Mouse (Mus musculus): ENCODE results near the gene Fam217b.

Gene Fam217b

GRCm38 (mm10) chr2:178430231-178430630, 15.9 kb downstream of the Fam217b start, which contains the start of gene Cdh26:
TSS of gene Cdh26 (plus strand) at chr2:178430531.
- in situ Hi-C loops (cut with MboI; ENCODE audit: low pct_unique_long_range_greater_than_20kb in 1 of 2, low sequenced_read_pairs in 2 of 2, unreplicated experiment in 1 of 2) = no loop called here

GRCm38 (mm10) chr2:178433495-178433894, 19.2 kb downstream of the Fam217b start:
- in situ Hi-C loops (cut with MboI; ENCODE audit: low pct_unique_long_range_greater_than_20kb in 1 of 2, low sequenced_read_pairs in 2 of 2, unreplicated experiment in 1 of 2) = no loop called here

GRCm38 (mm10) chr2:178433903-178434302, 19.6 kb downstream of the Fam217b start:
- in situ Hi-C loops (cut with MboI; ENCODE audit: low pct_unique_long_range_greater_than_20kb in 1 of 2, low sequenced_read_pairs in 2 of 2, unreplicated experiment in 1 of 2) = no loop called here

- in situ Hi-C loops (cut with MboI; ENCODE audit: low pct_unique_long_range_greater_than_20kb in 1 of 2, low sequenced_read_pairs in 2 of 2, unreplicated experiment in 1 of 2) = no loop called here
Observed at GRCm38 (mm10) chr2:178437311-178437710, 23.0 kb downstream of the Fam217b start.

- in situ Hi-C loops (cut with MboI; ENCODE audit: low pct_unique_long_range_greater_than_20kb in 1 of 2, low sequenced_read_pairs in 2 of 2, unreplicated experiment in 1 of 2) = no loop called here
Observed at GRCm38 (mm10) chr2:178449386-178449785, 35.1 kb downstream of the Fam217b start.

GRCm38 (mm10) chr2:178450236-178450635, 35.9 kb downstream of the Fam217b start:
- in situ Hi-C loops (cut with MboI; ENCODE audit: low pct_unique_long_range_greater_than_20kb in 1 of 2, low sequenced_read_pairs in 2 of 2, unreplicated experiment in 1 of 2) = no loop called here

GRCm38 (mm10) chr2:178450961-178451360, 36.6 kb downstream of the Fam217b start:
- in situ Hi-C loops (cut with MboI; ENCODE audit: low pct_unique_long_range_greater_than_20kb in 1 of 2, low sequenced_read_pairs in 2 of 2, unreplicated experiment in 1 of 2) = no loop called here

- in situ Hi-C loops (cut with MboI; ENCODE audit: low pct_unique_long_range_greater_than_20kb in 1 of 2, low sequenced_read_pairs in 2 of 2, unreplicated experiment in 1 of 2) = no loop called here
Observed at GRCm38 (mm10) chr2:178454664-178455516, 40.6 kb downstream of the Fam217b start.

GRCm38 (mm10) chr2:178457414-178457813, 43.1 kb downstream of the Fam217b start:
- in situ Hi-C loops (cut with MboI; ENCODE audit: low pct_unique_long_range_greater_than_20kb in 1 of 2, low sequenced_read_pairs in 2 of 2, unreplicated experiment in 1 of 2) = no loop called here

GRCm38 (mm10) chr2:178460353-178460752, 46.0 kb downstream of the Fam217b start:
- in situ Hi-C loops (cut with MboI; ENCODE audit: low pct_unique_long_range_greater_than_20kb in 1 of 2, low sequenced_read_pairs in 2 of 2, unreplicated experiment in 1 of 2) = no loop called here

GRCm38 (mm10) chr2:178471546-178472480, 57.5 kb downstream of the Fam217b start:
- in situ Hi-C loops (cut with MboI; ENCODE audit: low pct_unique_long_range_greater_than_20kb in 1 of 2, low sequenced_read_pairs in 2 of 2, unreplicated experiment in 1 of 2) = no loop called here

- in situ Hi-C loops (cut with MboI; ENCODE audit: low pct_unique_long_range_greater_than_20kb in 1 of 2, low sequenced_read_pairs in 2 of 2, unreplicated experiment in 1 of 2) = no loop called here
Observed at GRCm38 (mm10) chr2:178473916-178474315, 59.6 kb downstream of the Fam217b start.
